Mouse (Mus musculus): Measurements from ENCODE around the gene Ifit3b. TPM values are rescaled to one million over a fixed set of nuclear protein-coding genes. Genes with fewer than 3 reads are reported as not detected.
"Not testable (repeated sequence)": the region's sequence is repeated elsewhere in the genome, so short reads cannot be mapped to it uniquely, and the experiment has no call there.

The Ifit3b gene
- polyA plus RNA-seq, 1 experiment from 2014 or later: 0.09 TPM

DNA sequence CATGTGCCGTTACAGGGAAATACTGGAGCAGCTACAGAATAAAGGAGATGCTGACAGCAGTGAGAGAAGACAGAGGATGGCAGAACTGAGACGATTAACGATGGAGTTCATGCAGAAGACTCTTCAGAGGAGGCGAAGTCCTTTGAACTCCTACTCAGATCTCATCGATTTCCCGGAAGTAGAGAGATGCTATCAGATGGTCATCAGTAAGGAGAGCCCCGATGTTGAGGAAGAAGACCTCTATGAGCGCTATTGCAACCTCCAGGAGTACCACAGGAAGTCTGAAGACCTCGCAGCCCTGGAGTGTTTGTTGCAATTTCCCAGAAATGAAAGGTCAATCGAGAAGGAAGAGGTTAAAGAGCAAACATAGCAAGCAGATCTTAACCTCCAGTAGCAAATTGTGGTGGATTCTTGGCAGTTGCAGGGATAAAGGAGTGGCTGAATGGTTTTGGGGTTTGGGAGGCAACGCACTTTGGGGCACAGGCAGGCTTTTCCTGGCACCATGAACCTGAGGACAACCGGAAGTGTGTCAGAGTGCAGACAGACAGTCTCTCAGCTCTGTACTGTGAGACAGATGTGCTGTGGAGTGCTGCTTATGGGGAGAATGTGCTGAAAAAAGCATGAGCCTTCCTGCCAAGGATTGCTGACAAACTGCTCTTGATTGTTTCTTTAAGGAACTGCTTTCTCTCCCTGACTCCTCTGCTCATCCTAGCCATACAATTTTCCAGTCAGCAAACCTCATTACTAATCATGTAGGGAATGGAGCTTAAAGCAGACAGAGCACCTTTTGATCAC lies 19.7 kb upstream of the Ifit3b start:
- not testable (repeated sequence) for H3K9me3 ChIP-seq; H3K4me1 ChIP-seq; H3K27ac ChIP-seq; ATAC-seq (ENCODE audit: low FRiP score, low read depth); H3K9ac ChIP-seq; H3K27me3 ChIP-seq (replicated peaks); H3K4me2 ChIP-seq (replicated peaks); H3K36me3 ChIP-seq; H3K4me3 ChIP-seq
- WGBS: 88% methylated on average over 7 of the region's 12 CpGs

GRCm38 (mm10) chr19:34588959-34589358 lies 18.8 kb upstream of the Ifit3b start:
- H3K36me3 ChIP-seq: no peaks in the 10 kb centered on the region

DNA sequence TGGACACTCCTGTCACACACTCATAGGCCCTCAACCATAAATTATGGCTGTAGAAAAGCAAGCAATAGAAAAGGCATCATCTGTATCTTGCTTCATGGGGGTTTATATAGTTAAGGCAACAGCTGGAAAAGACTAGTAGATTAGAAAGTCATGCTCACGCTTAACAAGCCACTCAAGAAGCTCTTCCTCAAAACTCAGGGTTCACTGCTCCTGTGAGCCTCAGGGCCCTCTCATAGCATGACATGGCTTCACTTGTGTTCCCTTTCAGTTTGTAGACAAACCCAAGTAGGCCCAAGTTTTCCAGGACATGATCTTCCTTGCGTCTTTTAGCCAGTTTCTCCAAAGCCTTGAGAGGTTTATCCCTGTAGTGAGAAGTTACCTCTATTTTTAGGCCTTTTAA lies 14.3 kb upstream of the Ifit3b start:
- H3K9me3 ChIP-seq: no peaks in the 10 kb centered on the region
- no peak overlapping the region for H3K9ac ChIP-seq
- H3K27ac ChIP-seq: no peak overlapping the region
- ATAC-seq (ENCODE audit: low FRiP score, low read depth): no peak
- no peak overlapping the region for H3K4me2 ChIP-seq (replicated peaks)
- 88% methylated on average over 2 of the region's 2 CpGs for WGBS
- no peaks in the 10 kb centered on the region for H3K4me1 ChIP-seq
- no peaks in the 10 kb centered on the region for H3K27me3 ChIP-seq (replicated peaks)
- H3K4me3 ChIP-seq: no peak overlapping the region
- H3K36me3 ChIP-seq: no peaks in the 10 kb centered on the region

More at GRCm38 (mm10) chr19:34588959-34589358, 18.8 kb upstream of the Ifit3b start:
- Histone ChIP-seq H3K27me3 (replicated peaks) (no peaks in the 10 kb centered on the region), H3K4me3 (no peak overlapping the region), H3K4me2 (replicated peaks) (no peak overlapping the region), H3K9me3 (no peaks in the 10 kb centered on the region), H3K27ac (no peak overlapping the region), H3K4me1 (no peaks in the 10 kb centered on the region), H3K9ac (no peak overlapping the region)
- no peak for ATAC-seq (ENCODE audit: low FRiP score, low read depth)

GRCm38 (mm10) chr19:34594523-34594922 lies 13.2 kb upstream of the Ifit3b start:
- not testable (repeated sequence) for H3K9me3 ChIP-seq; ATAC-seq (ENCODE audit: low FRiP score, low read depth); H3K4me3 ChIP-seq; H3K27me3 ChIP-seq (replicated peaks); H3K36me3 ChIP-seq; H3K27ac ChIP-seq; H3K4me2 ChIP-seq (replicated peaks); H3K9ac ChIP-seq; H3K4me1 ChIP-seq
- WGBS: 80% methylated on average over 3 of the region's 3 CpGs

- Histone ChIP-seq H3K27ac (no peak overlapping the region), H3K4me3 (no peak overlapping the region), H3K4me2 (replicated peaks) (no peak overlapping the region), H3K36me3 (no peaks in the 10 kb centered on the region), H3K9ac (no peak overlapping the region), H3K4me1 (no peaks in the 10 kb centered on the region), H3K27me3 (replicated peaks) (no peaks in the 10 kb centered on the region), H3K9me3 (no peaks in the 10 kb centered on the region)
- no peak for ATAC-seq (ENCODE audit: low FRiP score, low read depth)
Observed at GRCm38 (mm10) chr19:34596811-34597210, 11.0 kb upstream of the Ifit3b start.

- no peaks in the 10 kb centered on the region for H3K27me3 ChIP-seq (replicated peaks)
- WGBS: 87% methylated on average over 2 of the region's 2 CpGs
- no peak for ATAC-seq (ENCODE audit: low FRiP score, low read depth)
Observed at GRCm38 (mm10) chr19:34598341-34598740, 9.4 kb upstream of the Ifit3b start.

DNA sequence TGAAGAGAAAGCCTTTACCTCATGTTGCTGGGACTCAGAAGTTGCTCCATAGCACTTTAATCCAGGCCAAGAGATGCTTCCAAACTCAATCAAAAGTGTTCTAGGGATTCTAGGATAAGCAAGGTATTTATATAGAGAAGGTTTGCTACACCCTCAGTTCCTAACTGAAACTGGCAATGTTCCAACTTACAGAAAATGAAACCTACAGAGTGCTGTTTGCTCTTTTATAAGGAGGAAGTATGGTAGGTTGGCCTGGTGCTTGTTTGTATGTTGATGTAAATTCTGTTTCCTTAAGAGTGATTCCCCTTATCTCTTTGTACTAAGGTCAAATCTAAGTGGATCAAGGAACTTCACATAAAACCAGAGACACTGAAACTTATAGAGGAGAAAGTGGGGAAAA lies 8.5 kb upstream of the Ifit3b start:
- H3K9me3 ChIP-seq; H3K9ac ChIP-seq; H3K4me1 ChIP-seq; ATAC-seq (ENCODE audit: low FRiP score, low read depth); H3K4me3 ChIP-seq; H3K27ac ChIP-seq; H3K36me3 ChIP-seq; H3K4me2 ChIP-seq (replicated peaks); H3K27me3 ChIP-seq (replicated peaks): not testable (repeated sequence)

More at GRCm38 (mm10) chr19:34598341-34598740, 9.4 kb upstream of the Ifit3b start:
- Histone ChIP-seq H3K27ac (no peak overlapping the region), H3K9me3 (no peaks in the 10 kb centered on the region), H3K9ac (no peak overlapping the region), H3K4me3 (no peak overlapping the region), H3K4me1 (no peaks in the 10 kb centered on the region), H3K36me3 (no peaks in the 10 kb centered on the region), H3K4me2 (replicated peaks) (no peak overlapping the region)

DNA sequence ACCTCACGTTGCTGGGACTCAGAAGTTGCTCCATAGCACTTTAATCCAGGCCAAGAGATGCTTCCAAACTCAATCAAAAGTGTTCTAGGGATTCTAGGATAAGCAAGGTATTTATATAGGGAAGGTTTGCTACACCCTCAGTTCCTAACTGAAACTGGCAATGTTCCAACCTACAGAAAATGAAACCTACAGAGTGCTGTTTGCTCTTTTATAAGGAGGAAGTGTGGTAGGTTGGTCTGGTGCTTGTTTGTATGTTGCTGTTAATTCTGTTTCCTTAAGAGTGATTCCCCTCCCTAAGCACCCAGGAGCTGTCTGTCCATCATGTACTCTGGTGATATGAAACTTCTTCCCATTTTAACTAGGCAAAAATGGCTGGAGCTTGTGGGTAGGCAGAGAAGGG lies 5.9 kb upstream of the Ifit3b start, which contains the start of gene Ifit1bl1:
Gene Ifit1bl1 (minus strand): TSS at position 69 of the 400 bp plus-strand sequence.
- H3K9ac ChIP-seq; ATAC-seq (ENCODE audit: low FRiP score, low read depth); H3K27ac ChIP-seq; H3K9me3 ChIP-seq; H3K36me3 ChIP-seq; H3K27me3 ChIP-seq (replicated peaks); H3K4me1 ChIP-seq; H3K4me2 ChIP-seq (replicated peaks); H3K4me3 ChIP-seq: not testable (repeated sequence)
- whole genome bisulfite sequencing: 64% methylated on average over 1 of the region's 1 CpGs

DNA sequence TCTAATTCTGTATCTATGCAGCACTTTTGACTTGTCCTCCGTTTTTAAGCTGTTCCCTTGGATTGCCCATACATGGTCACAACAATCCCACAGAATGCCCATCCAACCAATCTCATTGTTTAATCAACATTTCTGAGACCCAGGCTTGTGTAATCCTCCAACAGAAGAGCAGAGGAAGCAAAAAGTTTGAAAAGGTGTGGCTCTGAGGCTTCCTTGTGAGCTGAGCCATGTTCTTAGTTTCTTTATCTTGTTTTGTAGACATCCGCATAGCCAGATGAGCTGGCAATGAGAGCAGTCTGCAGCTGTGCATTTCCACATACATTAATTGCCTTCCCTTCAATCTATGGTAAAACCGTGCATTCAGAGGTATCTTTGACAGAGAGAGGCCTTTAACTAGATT lies 2.3 kb upstream of the Ifit3b start:
- Histone ChIP-seq H3K27ac (no peak overlapping the region), H3K9ac (no peak overlapping the region), H3K9me3 (no peaks in the 10 kb centered on the region), H3K4me1 (no peaks in the 10 kb centered on the region), H3K4me3 (no peak overlapping the region), H3K36me3 (no peaks in the 10 kb centered on the region), H3K27me3 (replicated peaks) (no peaks in the 10 kb centered on the region), H3K4me2 (replicated peaks) (no peak overlapping the region)
- ATAC-seq (ENCODE audit: low FRiP score, low read depth): no peak
- WGBS: 86% methylated on average over 3 of the region's 3 CpGs

GRCm38 (mm10) chr19:34610118-34610517 lies 2.3 kb downstream of the Ifit3b start:
- 72% methylated on average over 3 of the region's 3 CpGs for WGBS
- ATAC-seq (ENCODE audit: low FRiP score, low read depth); H3K27me3 ChIP-seq (replicated peaks); H3K9me3 ChIP-seq; H3K36me3 ChIP-seq; H3K4me2 ChIP-seq (replicated peaks); H3K27ac ChIP-seq; H3K4me3 ChIP-seq; H3K4me1 ChIP-seq; H3K9ac ChIP-seq: not testable (repeated sequence)

DNA sequence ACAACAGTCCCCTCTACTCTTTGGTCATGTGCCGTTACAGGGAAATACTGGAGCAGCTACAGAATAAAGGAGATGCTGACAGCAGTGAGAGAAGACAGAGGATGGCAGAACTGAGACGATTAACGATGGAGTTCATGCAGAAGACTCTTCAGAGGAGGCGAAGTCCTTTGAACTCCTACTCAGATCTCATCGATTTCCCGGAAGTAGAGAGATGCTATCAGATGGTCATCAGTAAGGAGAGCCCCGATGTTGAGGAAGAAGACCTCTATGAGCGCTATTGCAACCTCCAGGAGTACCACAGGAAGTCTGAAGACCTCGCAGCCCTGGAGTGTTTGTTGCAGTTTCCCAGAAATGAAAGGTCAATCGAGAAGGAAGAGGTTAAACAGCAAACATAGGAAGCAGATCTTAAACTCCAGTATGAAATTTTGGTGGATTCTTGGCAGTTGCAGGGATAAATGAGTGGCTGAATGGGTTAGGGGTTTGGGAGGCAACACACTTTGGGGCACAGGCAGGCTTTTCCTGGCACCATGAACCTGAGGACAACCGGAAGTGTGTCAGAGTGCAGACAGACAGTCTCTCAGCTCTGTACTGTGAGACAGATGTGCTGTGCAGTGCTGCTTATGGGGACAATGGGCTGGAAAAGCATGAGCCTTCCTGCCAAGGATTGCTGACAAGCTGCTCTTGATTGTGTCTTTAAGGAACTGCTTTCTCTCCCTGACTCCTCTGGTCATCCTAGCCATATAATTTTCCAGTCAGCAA lies 4.7 kb downstream of the Ifit3b start:
- H3K4me2 ChIP-seq (replicated peaks); H3K9me3 ChIP-seq; H3K36me3 ChIP-seq; H3K27ac ChIP-seq; H3K9ac ChIP-seq; H3K4me1 ChIP-seq; H3K27me3 ChIP-seq (replicated peaks); ATAC-seq (ENCODE audit: low FRiP score, low read depth); H3K4me3 ChIP-seq: not testable (repeated sequence)
- WGBS: 93% methylated on average over 6 of the region's 11 CpGs

DNA sequence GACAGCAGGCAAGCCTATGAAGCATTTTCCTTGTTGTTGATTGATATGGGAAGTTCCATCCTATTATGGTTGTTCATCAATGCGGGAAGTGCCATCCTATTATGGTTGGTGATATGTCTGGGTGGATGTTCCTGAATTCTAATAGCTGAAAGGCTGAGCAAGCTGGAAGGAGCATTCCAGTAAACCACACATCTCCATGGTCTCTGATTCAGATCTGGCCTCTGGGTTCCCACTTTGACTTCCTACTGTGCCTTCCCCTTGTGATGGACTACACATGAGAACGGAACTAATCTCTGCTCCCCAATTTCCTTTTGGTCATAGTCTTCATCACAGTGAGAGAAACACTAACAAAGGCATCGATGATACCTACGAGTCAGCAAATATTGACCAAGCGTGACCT lies 13.1 kb downstream of the Ifit3b start:
- ATAC-seq (ENCODE audit: low FRiP score, low read depth): no peak

DNA sequence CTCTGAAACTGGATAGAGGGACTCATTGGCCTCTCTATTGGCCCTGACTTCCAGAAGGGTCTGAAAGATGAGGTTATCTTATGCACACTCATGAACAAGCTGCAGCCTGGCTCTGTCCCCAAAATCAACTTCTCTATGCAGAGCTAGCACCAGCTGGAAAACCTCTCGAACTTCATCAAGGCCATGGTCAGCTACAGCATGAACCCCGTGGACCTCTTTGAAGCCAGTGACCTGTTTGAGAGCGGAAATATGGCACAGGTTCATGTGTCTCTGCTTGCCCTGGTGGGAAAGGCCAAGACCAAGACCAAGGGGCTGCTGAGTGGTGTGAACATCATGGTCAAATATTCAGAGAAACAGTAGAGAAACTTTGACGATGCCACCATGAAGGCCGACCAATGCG lies 16.0 kb downstream of the Ifit3b start:
- H3K36me3 ChIP-seq: no peaks in the 10 kb centered on the region
- H3K27me3 ChIP-seq (replicated peaks): no peaks in the 10 kb centered on the region
- H3K4me3 ChIP-seq: no peak overlapping the region
- no peak overlapping the region for H3K9ac ChIP-seq
- no peak for ATAC-seq (ENCODE audit: low FRiP score, low read depth)
- no peak overlapping the region for H3K27ac ChIP-seq
- WGBS: 93% methylated on average over 6 of the region's 6 CpGs
- H3K9me3 ChIP-seq: no peaks in the 10 kb centered on the region
- no peak overlapping the region for H3K4me2 ChIP-seq (replicated peaks)
- no peaks in the 10 kb centered on the region for H3K4me1 ChIP-seq

More for the DNA sequence above, 13.1 kb downstream of the Ifit3b start:
- no peaks in the 10 kb centered on the region for H3K4me1 ChIP-seq
- no peaks in the 10 kb centered on the region for H3K27me3 ChIP-seq (replicated peaks)
- 96% methylated on average over 5 of the region's 5 CpGs for WGBS
- H3K9ac ChIP-seq: no peak overlapping the region
- H3K36me3 ChIP-seq: no peaks in the 10 kb centered on the region
- H3K4me3 ChIP-seq: no peak overlapping the region
- H3K27ac ChIP-seq: no peak overlapping the region
- no peak overlapping the region for H3K4me2 ChIP-seq (replicated peaks)
- no peaks in the 10 kb centered on the region for H3K9me3 ChIP-seq

All from neural tube, embryonic 12.5 days (tissue).